8 mouse cellular contexts compared by ENCODE assay signal in the genomic region with DNA sequence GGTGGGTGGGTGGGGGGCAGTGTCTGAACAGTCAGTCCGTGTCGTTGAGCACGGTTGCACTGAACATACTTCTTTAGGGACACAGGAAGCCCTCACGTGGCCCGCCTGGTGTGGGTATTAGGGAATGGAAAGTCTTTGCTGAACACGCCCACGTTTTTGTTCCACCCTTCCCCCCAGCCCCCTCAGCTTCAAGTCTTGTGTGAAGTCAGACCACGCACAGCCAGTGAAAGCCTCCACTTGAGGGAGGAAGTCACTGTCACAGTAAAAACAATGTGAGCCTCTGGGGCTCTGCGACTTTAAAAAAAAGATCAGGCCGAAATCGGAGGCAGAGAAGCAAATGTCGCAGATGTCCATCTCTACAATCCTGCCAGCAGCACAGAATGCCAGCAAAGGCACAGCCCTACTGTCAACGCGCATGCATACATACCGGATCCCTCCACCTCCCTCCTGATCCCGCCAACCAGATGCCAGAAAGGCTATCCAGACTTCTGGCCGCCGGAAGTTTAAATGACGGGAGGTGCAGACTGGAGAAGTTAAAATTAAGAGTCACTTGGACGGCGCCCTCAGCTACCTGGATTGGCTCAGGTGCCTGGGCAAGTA. TPM values are rescaled to one million over a fixed set of nuclear protein-coding genes. Genes with fewer than 3 reads are reported as not detected.
DNase-seq lines count a peak whose midpoint lies in the region; ATAC-seq lines count a peak whose summit lies in the region.

No protein-coding gene starts in this region.

- peak; percentile 40; the same call in 1 of the 2 replicates for ATAC-seq in hindbrain, embryonic 11.5 days (ENCODE audit: low FRiP score)
- ATAC-seq in lung, embryonic 16.5 days (ENCODE audit: low read depth) = peak; percentile 77

- H3K4me2 ChIP-seq in hindbrain, embryonic 11.5 days (replicated peaks; ENCODE audit: low read depth, low read length) = peak overlapping the region; percentile 97
- H3K4me2 ChIP-seq in lung, embryonic 16.5 days (ENCODE audit: low read depth, low read length) = peak overlapping the region; percentile 81

- H3K4me3 ChIP-seq in hindbrain, embryonic 11.5 days (ENCODE audit: low read depth, low read length) = peak overlapping the region; percentile 43
- H3K4me3 ChIP-seq in lung, embryonic 16.5 days (ENCODE audit: low read length) = peak overlapping the region; percentile 42

- H3K9me3 ChIP-seq in hindbrain, embryonic 11.5 days (ENCODE audit: control insufficient read depth, low read length) = no peaks in the 10 kb centered on the region
- H3K9me3 ChIP-seq in lung, embryonic 16.5 days (ENCODE audit: control insufficient read depth, low read length) = no peaks in the 10 kb centered on the region

- WGBS in hindbrain, embryonic 11.5 days = 7% methylated on average over 21 of the region's 21 CpGs
- under 1% methylated on average over 21 of the region's 21 CpGs for WGBS in lung, embryonic 16.5 days

- H3K27me3 ChIP-seq in hindbrain, embryonic 11.5 days (ENCODE audit: control insufficient read depth, insufficient read depth, low read length) = peaks cover 4% of the 10 kb centered on the region
- no peaks in the 10 kb centered on the region for H3K27me3 ChIP-seq in lung, embryonic 16.5 days (ENCODE audit: control insufficient read depth, insufficient read depth, low read depth, low read length)

- DNase-seq in ES-CJ7 (ENCODE audit: low read depth, low spot score) = peak; percentile 75
- DNase-seq in cerebellum, adult 8-10 months = peak; percentile 70
- DNase-seq in frontal cortex, postnatal 10 days (ENCODE audit: low spot score in 2 of 2) = peak; percentile 50 to 71
- peak; percentile 59 for DNase-seq in hindbrain, embryonic 11.5 days (ENCODE audit: low spot score)
- peak; percentile 46 to 56 for DNase-seq in layer of hippocampus, postnatal 10 days (ENCODE audit: low spot score in 2 of 2)
- peak; percentile 33 for DNase-seq in ovary, postnatal 14 days (ENCODE audit: low spot score)
- peak; percentile 74 for DNase-seq in thymus, postnatal 14 days

- H3K36me3 ChIP-seq in hindbrain, embryonic 11.5 days (ENCODE audit: control insufficient read depth, insufficient read depth, low read length) = no peaks in the 10 kb centered on the region
- no peaks in the 10 kb centered on the region for H3K36me3 ChIP-seq in lung, embryonic 16.5 days (ENCODE audit: control insufficient read depth, insufficient read depth, low read length)

- no peak overlapping the region for H3K27ac ChIP-seq in hindbrain, embryonic 11.5 days (ENCODE audit: low read depth, low read length)
- H3K27ac ChIP-seq in lung, embryonic 16.5 days (ENCODE audit: low read length) = peak overlapping the region; percentile 30

- H3K4me1 ChIP-seq in hindbrain, embryonic 11.5 days (replicated peaks; ENCODE audit: control insufficient read depth, insufficient read depth, low read length) = no peaks in the 10 kb centered on the region
- peaks cover 17% of the 10 kb centered on the region for H3K4me1 ChIP-seq in lung, embryonic 16.5 days (replicated peaks; ENCODE audit: control insufficient read depth, insufficient read depth, low read length)

- H3K9ac ChIP-seq in hindbrain, embryonic 11.5 days (ENCODE audit: low read depth, low read length) = no peak overlapping the region; the same call in 1 of the 2 replicates
- peak overlapping the region; percentile 21 for H3K9ac ChIP-seq in lung, embryonic 16.5 days (ENCODE audit: low read length)

RNA-seq across cellular contexts. Expression of a gene that starts 4.1 kb away (rescaled TPM):
- 1.5 and 2.2 TPM in 2 replicates for polyA plus RNA-seq in hindbrain, embryonic 11.5 days (2014; fragmentation: Nextera tagmentation; extraction: Ambion mirVana)
- 10 to 100 TPM; 14.0 to 16.2 TPM for total RNA-seq in layer of hippocampus, postnatal 10 days (2021)
- polyA plus RNA-seq in lung, embryonic 16.5 days (2015; fragmentation: Nextera tagmentation; extraction: Ambion mirVana) = 11.8 and 12.8 TPM in 2 replicates

RNA-seq across cellular contexts. Expression of a gene that starts 34.4 kb away (rescaled TPM):
- not detected in 2 replicates for polyA plus RNA-seq in hindbrain, embryonic 11.5 days (2014; fragmentation: Nextera tagmentation; extraction: Ambion mirVana)
- not detected for total RNA-seq in layer of hippocampus, postnatal 10 days (2021)
- polyA plus RNA-seq in lung, embryonic 16.5 days (2015; fragmentation: Nextera tagmentation; extraction: Ambion mirVana) = not detected in 2 replicates
